8 mouse cellular contexts compared by ENCODE assay signal in the genomic region with DNA sequence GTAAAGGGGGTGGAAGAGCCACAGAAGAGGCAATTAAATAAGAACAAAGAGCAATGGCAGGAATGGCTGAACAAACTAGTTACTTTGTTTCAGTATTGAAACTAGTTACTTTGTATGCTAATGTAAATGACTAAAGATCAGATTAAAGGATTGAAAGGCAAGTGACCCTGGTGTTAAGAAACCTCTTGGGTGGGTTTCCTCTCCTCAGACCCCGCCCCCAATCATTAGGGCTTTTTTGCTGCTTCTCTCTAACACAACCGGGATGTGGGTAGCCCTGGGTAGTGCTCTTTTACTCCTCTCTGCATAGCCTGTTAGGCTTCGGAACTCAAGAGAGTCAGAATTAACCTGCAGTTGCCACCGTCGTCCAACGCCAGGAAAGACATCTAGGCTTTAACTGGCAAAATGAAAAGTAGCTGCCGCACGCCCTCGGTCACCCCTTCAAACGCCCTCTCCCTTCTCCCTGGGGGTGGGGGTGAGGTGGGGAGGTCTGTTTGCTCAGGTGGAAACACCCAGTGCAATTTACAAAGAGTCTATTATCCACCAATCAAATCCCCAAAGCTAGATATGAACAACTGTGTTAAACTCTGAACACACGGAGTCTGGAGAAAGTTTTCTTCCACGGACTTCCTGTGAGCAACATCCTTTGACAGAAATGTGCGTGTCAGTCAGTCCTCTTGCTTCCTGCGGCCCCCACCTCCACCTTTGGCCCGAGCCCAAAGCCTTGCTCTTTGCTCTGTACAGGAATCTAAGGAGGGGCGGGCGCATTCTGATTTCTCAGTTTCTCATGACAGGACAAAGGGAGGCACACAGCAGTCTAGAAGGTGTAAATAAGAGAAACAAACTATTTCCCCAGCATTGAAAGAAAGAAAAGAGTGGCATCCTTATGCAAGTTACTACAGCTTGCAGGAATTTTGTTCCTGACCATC. TPM values are rescaled to one million over a fixed set of nuclear protein-coding genes. Genes with fewer than 3 reads are reported as not detected.
DNase-seq lines count a peak whose midpoint lies in the region; ATAC-seq lines count a peak whose summit lies in the region.

No protein-coding gene starts in this region.

- DNase-seq in adipocyte (ENCODE audit: low spot score): peak; percentile 68
- peak; percentile 87 for DNase-seq in lung, postnatal 36 days
- DNase-seq in skeletal muscle tissue, adult 2 months (ENCODE audit: low read depth, low spot score): peak; percentile 19
- DNase-seq in layer of hippocampus, postnatal 14 days (ENCODE audit: low spot score in 2 of 2): no peak

- H3K4me1 ChIP-seq in embryonic facial prominence, embryonic 13.5 days: peaks cover 14% of the 10 kb centered on the region
- H3K4me1 ChIP-seq in heart, embryonic 14.5 days (ENCODE audit: control insufficient read depth in 2 of 2, insufficient read depth in 2 of 2, low read length in 2 of 2): peaks cover 3 to 6% of the 10 kb centered on the region in 2 experiments; a peak in 3 of 4 replicates
- peaks cover 13% of the 10 kb centered on the region for H3K4me1 ChIP-seq in kidney, embryonic 16.5 days (ENCODE audit: insufficient read depth, low read length)

- H3K9ac ChIP-seq in embryonic facial prominence, embryonic 13.5 days: peak overlapping the region; percentile 71
- peak overlapping the region; percentile 79 for H3K9ac ChIP-seq in heart, embryonic 14.5 days (ENCODE audit: low read length)
- peak overlapping the region; percentile 78 for H3K9ac ChIP-seq in kidney, embryonic 16.5 days (replicated peaks; ENCODE audit: low read length)

- peak overlapping the region; percentile 62 for H3K27ac ChIP-seq in embryonic facial prominence, embryonic 13.5 days
- H3K27ac ChIP-seq in heart, embryonic 14.5 days (replicated peaks in 1 of 2; ENCODE audit: control insufficient read depth in 1 of 2, insufficient read depth in 1 of 2, low read depth in 2 of 2, low read length in 2 of 2): peak overlapping the region; percentile 60 to 66
- peak overlapping the region; percentile 51 for H3K27ac ChIP-seq in kidney, embryonic 16.5 days (ENCODE audit: low read length)

- no peaks in the 10 kb centered on the region for H3K9me3 ChIP-seq in embryonic facial prominence, embryonic 13.5 days
- no peaks in the 10 kb centered on the region for H3K9me3 ChIP-seq in heart, embryonic 14.5 days (ENCODE audit: control insufficient read depth, low read length)
- H3K9me3 ChIP-seq in kidney, embryonic 16.5 days (ENCODE audit: low read length): no peaks in the 10 kb centered on the region

- 2% methylated on average over 17 of the region's 17 CpGs for WGBS in embryonic facial prominence, embryonic 13.5 days
- WGBS in heart, embryonic 14.5 days: under 1% methylated on average over 17 of the region's 17 CpGs
- 1% methylated on average over 17 of the region's 17 CpGs for WGBS in kidney, embryonic 16.5 days

- H3K4me2 ChIP-seq in embryonic facial prominence, embryonic 13.5 days: peak overlapping the region; percentile 88
- peak overlapping the region; percentile 96 for H3K4me2 ChIP-seq in heart, embryonic 14.5 days (ENCODE audit: low read length)
- H3K4me2 ChIP-seq in kidney, embryonic 16.5 days (replicated peaks; ENCODE audit: low read depth, low read length): peak overlapping the region; percentile 90

- peak; percentile 82 for ATAC-seq in CD4-positive, CD25-positive, alpha-beta regulatory T cell, adult 4 months
- ATAC-seq in embryonic facial prominence, embryonic 13.5 days (ENCODE audit: insufficient number of reproducible peaks, insufficient read depth, low FRiP score, low TSS enrichment, low read depth): peak; percentile 33; the same call in 1 of the 2 replicates
- peak; percentile 78 for ATAC-seq in heart, embryonic 14.5 days (ENCODE audit: insufficient number of reproducible peaks, insufficient read depth, low FRiP score, low read depth)
- peak; percentile 85 for ATAC-seq in kidney, embryonic 16.5 days (ENCODE audit: low FRiP score, low TSS enrichment)

- no peaks in the 10 kb centered on the region for H3K27me3 ChIP-seq in embryonic facial prominence, embryonic 13.5 days
- H3K27me3 ChIP-seq in heart, embryonic 14.5 days (ENCODE audit: control insufficient read depth, insufficient read depth, low read length): no peaks in the 10 kb centered on the region
- H3K27me3 ChIP-seq in kidney, embryonic 16.5 days (ENCODE audit: insufficient read depth, low read length): no peaks in the 10 kb centered on the region

- peak overlapping the region; percentile 56 for H3K4me3 ChIP-seq in embryonic facial prominence, embryonic 13.5 days
- H3K4me3 ChIP-seq in heart, embryonic 14.5 days (ENCODE audit: control insufficient read depth in 1 of 2, insufficient read depth in 1 of 2, low read depth in 1 of 2, low read length in 2 of 2): peak overlapping the region; percentile 74 to 91
- H3K4me3 ChIP-seq in kidney, embryonic 16.5 days (ENCODE audit: low read length): peak overlapping the region; percentile 70

- H3K36me3 ChIP-seq in embryonic facial prominence, embryonic 13.5 days: no peaks in the 10 kb centered on the region
- peaks cover 6% of the 10 kb centered on the region; the same call in 1 of the 2 replicates for H3K36me3 ChIP-seq in heart, embryonic 14.5 days (ENCODE audit: control insufficient read depth, insufficient read depth, low read length)
- no peaks in the 10 kb centered on the region for H3K36me3 ChIP-seq in kidney, embryonic 16.5 days (ENCODE audit: insufficient read depth, low read length)

RNA-seq across cellular contexts. Expression of gene Ddx58, which starts 0.9 kb away (rescaled TPM):
- 100 to 1,000 TPM in 1 of 2 experiments, 10 to 100 TPM in 1; 85.3 to 103 TPM for polyA plus RNA-seq in CD4-positive, CD25-positive, alpha-beta regulatory T cell, adult 4 months (2017; shearing (Covaris generic))
- polyA plus RNA-seq in embryonic facial prominence, embryonic 13.5 days (2015; fragmentation: Nextera tagmentation; extraction: Ambion mirVana): 8.2 and 11.1 TPM in 2 replicates
- 10.4 and 10.8 TPM in 2 replicates for polyA plus RNA-seq in heart, embryonic 14.5 days (2014; fragmentation: Nextera tagmentation; extraction: Ambion mirVana)
- 7.8 and 12.3 TPM in 2 replicates for polyA plus RNA-seq in kidney, embryonic 16.5 days (2015; fragmentation: Nextera tagmentation; extraction: Ambion mirVana)
- total RNA-seq in layer of hippocampus, postnatal 14 days (2021): 1 to 10 TPM; 3.0 to 4.4 TPM

RNA-seq across cellular contexts. Expression of gene Smim27, which starts 30.6 kb away (rescaled TPM):
- 10 to 100 TPM; 27.6 to 70.5 TPM for polyA plus RNA-seq in CD4-positive, CD25-positive, alpha-beta regulatory T cell, adult 4 months (2017; shearing (Covaris generic))
- polyA plus RNA-seq in embryonic facial prominence, embryonic 13.5 days (2015; fragmentation: Nextera tagmentation; extraction: Ambion mirVana): 35.9 and 49.5 TPM in 2 replicates
- polyA plus RNA-seq in heart, embryonic 14.5 days (2014; fragmentation: Nextera tagmentation; extraction: Ambion mirVana): 39.3 and 47.1 TPM in 2 replicates
- polyA plus RNA-seq in kidney, embryonic 16.5 days (2015; fragmentation: Nextera tagmentation; extraction: Ambion mirVana): 30.1 and 31.7 TPM in 2 replicates
- 10 to 100 TPM; 12.6 to 14.8 TPM for total RNA-seq in layer of hippocampus, postnatal 14 days (2021)

RNA-seq across cellular contexts. Expression of gene Topors, which starts 30.9 kb away (rescaled TPM):
- polyA plus RNA-seq in CD4-positive, CD25-positive, alpha-beta regulatory T cell, adult 4 months (2017; shearing (Covaris generic)): 10 to 100 TPM; 20.1 to 23.5 TPM
- 48.3 and 50.7 TPM in 2 replicates for polyA plus RNA-seq in embryonic facial prominence, embryonic 13.5 days (2015; fragmentation: Nextera tagmentation; extraction: Ambion mirVana)
- polyA plus RNA-seq in heart, embryonic 14.5 days (2014; fragmentation: Nextera tagmentation; extraction: Ambion mirVana): 28.3 and 30.2 TPM in 2 replicates
- 42.4 and 44.8 TPM in 2 replicates for polyA plus RNA-seq in kidney, embryonic 16.5 days (2015; fragmentation: Nextera tagmentation; extraction: Ambion mirVana)
- 10 to 100 TPM; 15.9 to 18.5 TPM for total RNA-seq in layer of hippocampus, postnatal 14 days (2021)

RNA-seq across cellular contexts. Expression of gene Ndufb6, which starts 40.5 kb away (rescaled TPM):
- 100 to 1,000 TPM; 112 to 124 TPM for polyA plus RNA-seq in CD4-positive, CD25-positive, alpha-beta regulatory T cell, adult 4 months (2017; shearing (Covaris generic))
- 303 and 307 TPM in 2 replicates for polyA plus RNA-seq in embryonic facial prominence, embryonic 13.5 days (2015; fragmentation: Nextera tagmentation; extraction: Ambion mirVana)
- 574 and 582 TPM in 2 replicates for polyA plus RNA-seq in heart, embryonic 14.5 days (2014; fragmentation: Nextera tagmentation; extraction: Ambion mirVana)
- polyA plus RNA-seq in kidney, embryonic 16.5 days (2015; fragmentation: Nextera tagmentation; extraction: Ambion mirVana): 353 and 371 TPM in 2 replicates
- 100 to 1,000 TPM; 213 to 214 TPM for total RNA-seq in layer of hippocampus, postnatal 14 days (2021)

Comparison
In these comparisons a context has a peak if more than half of its experiments do, and no peak if none do; other contexts are left out.
1. ATAC-seq: peak in every context shown above with its lines; median percentile 85 in kidney, embryonic 16.5 days; 82 in CD4-positive, CD25-positive, alpha-beta regulatory T cell, adult 4 months; 78 in heart, embryonic 14.5 days; 33 in embryonic facial prominence, embryonic 13.5 days.
2. DNase-seq: peak in adipocyte (single experiment), lung, postnatal 36 days (single experiment) and skeletal muscle tissue, adult 2 months (single experiment); none in layer of hippocampus, postnatal 14 days (0 of 2).
3. Peak in every context shown above with its lines, with median percentiles within 50 percentile points of each other: H3K27ac ChIP-seq, H3K4me2 ChIP-seq, H3K4me3 ChIP-seq and H3K9ac ChIP-seq.